Mouse (Mus musculus): ENCODE measurements around the gene Gmppa. TPM values are rescaled to one million over a fixed set of nuclear protein-coding genes. Genes with fewer than 3 reads are reported as not detected.

Gene Gmppa
- total and polyA plus RNA-seq, 2 experiments: 18.3 to 86.4 TPM

- no peak for DNase-seq (ENCODE audit: extremely low read depth, low read depth, low spot score)
- H3K27ac ChIP-seq (replicated peaks; ENCODE audit: insufficient read depth, low read depth, low read length): no peak overlapping the region
- H3K9ac ChIP-seq (ENCODE audit: low read depth, low read length): no peak overlapping the region
- no peak for TF ChIP-seq POLR2A (IDR thresholded peaks at IDR 0.05; ENCODE audit: extremely low read depth, insufficient read depth, low read length)
- TF ChIP-seq CTCF (IDR thresholded peaks at IDR 0.05; ENCODE audit: low read depth, low read length): no peak
- WGBS: 75% methylated on average over 5 of the region's 5 CpGs
- H3K79me2 ChIP-seq (ENCODE audit: control insufficient read depth, insufficient read depth, low read length): no peaks in the 10 kb centered on the region
- no peak overlapping the region for H3K4me3 ChIP-seq (ENCODE audit: insufficient read depth, low read depth, low read length)
- peaks cover 16% of the 10 kb centered on the region; the same call in 1 of the 2 replicates for H3K27me3 ChIP-seq (ENCODE audit: control insufficient read depth, insufficient read depth, low read length)
- no peaks in the 10 kb centered on the region for H3K36me3 ChIP-seq (ENCODE audit: control insufficient read depth, insufficient read depth, low read length)
- peaks cover 3% of the 10 kb centered on the region; the same call in 1 of the 2 replicates for H3K4me1 ChIP-seq (ENCODE audit: control insufficient read depth, insufficient read depth, low read length)
Measured at GRCm38 (mm10) chr1:75451900-75452299, 16.2 kb downstream of the Gmppa start.

- 84% methylated on average over 3 of the region's 3 CpGs for WGBS
- DNase-seq (ENCODE audit: extremely low read depth, low read depth, low spot score): no peak
- Histone ChIP-seq H3K4me1 (ENCODE audit: control insufficient read depth, insufficient read depth, low read length) (no peaks in the 10 kb centered on the region), H3K27me3 (ENCODE audit: control insufficient read depth, insufficient read depth, low read length) (peaks cover 13% of the 10 kb centered on the region; the same call in 1 of the 2 replicates), H3K9ac (ENCODE audit: low read depth, low read length) (no peak overlapping the region), H3K36me3 (ENCODE audit: control insufficient read depth, insufficient read depth, low read length) (no peaks in the 10 kb centered on the region), H3K4me3 (ENCODE audit: insufficient read depth, low read depth, low read length) (no peak overlapping the region), H3K27ac (replicated peaks; ENCODE audit: insufficient read depth, low read depth, low read length) (no peak overlapping the region), H3K79me2 (ENCODE audit: control insufficient read depth, insufficient read depth, low read length) (no peaks in the 10 kb centered on the region)
- TF ChIP-seq POLR2A (IDR thresholded peaks at IDR 0.05; ENCODE audit: extremely low read depth, insufficient read depth, low read length): no peak
- no peak for TF ChIP-seq CTCF (IDR thresholded peaks at IDR 0.05; ENCODE audit: low read depth, low read length)
Measured at GRCm38 (mm10) chr1:75455433-75455832, 19.7 kb downstream of the Gmppa start.

DNA sequence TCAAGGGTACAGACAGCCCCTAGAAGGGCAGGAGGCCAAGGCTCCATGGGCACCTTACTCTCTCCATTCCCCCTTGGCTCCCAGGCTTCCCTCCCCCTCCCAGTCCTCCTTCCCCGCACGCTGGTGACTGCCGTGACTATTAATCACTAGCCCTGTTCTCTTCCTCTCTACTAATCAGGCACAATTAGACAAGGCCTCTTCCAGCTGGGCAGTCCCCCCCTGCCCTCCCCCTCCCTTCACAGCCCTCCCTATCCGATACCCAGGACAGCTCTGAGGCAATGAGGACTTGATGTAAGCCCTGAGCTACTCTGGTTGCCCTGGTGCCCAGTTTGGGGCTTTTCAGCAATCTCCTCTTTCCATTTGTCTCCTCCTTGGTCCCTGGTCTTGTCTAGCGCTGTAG lies 20.2 kb downstream of the Gmppa start:
- DNase-seq (ENCODE audit: extremely low read depth, low read depth, low spot score): no peak
- Histone ChIP-seq H3K9ac (ENCODE audit: low read depth, low read length) (no peak overlapping the region), H3K4me1 (ENCODE audit: control insufficient read depth, insufficient read depth, low read length) (no peaks in the 10 kb centered on the region), H3K36me3 (ENCODE audit: control insufficient read depth, insufficient read depth, low read length) (no peaks in the 10 kb centered on the region), H3K27ac (replicated peaks; ENCODE audit: insufficient read depth, low read depth, low read length) (no peak overlapping the region), H3K27me3 (ENCODE audit: control insufficient read depth, insufficient read depth, low read length) (peaks cover 11% of the 10 kb centered on the region; the same call in 1 of the 2 replicates), H3K4me3 (ENCODE audit: insufficient read depth, low read depth, low read length) (no peak overlapping the region), H3K79me2 (ENCODE audit: control insufficient read depth, insufficient read depth, low read length) (no peaks in the 10 kb centered on the region)
- TF ChIP-seq CTCF (IDR thresholded peaks at IDR 0.05; ENCODE audit: low read depth, low read length) (no peak), POLR2A (IDR thresholded peaks at IDR 0.05; ENCODE audit: extremely low read depth, insufficient read depth, low read length) (no peak)
- WGBS: 68% methylated on average over 5 of the region's 5 CpGs

DNA sequence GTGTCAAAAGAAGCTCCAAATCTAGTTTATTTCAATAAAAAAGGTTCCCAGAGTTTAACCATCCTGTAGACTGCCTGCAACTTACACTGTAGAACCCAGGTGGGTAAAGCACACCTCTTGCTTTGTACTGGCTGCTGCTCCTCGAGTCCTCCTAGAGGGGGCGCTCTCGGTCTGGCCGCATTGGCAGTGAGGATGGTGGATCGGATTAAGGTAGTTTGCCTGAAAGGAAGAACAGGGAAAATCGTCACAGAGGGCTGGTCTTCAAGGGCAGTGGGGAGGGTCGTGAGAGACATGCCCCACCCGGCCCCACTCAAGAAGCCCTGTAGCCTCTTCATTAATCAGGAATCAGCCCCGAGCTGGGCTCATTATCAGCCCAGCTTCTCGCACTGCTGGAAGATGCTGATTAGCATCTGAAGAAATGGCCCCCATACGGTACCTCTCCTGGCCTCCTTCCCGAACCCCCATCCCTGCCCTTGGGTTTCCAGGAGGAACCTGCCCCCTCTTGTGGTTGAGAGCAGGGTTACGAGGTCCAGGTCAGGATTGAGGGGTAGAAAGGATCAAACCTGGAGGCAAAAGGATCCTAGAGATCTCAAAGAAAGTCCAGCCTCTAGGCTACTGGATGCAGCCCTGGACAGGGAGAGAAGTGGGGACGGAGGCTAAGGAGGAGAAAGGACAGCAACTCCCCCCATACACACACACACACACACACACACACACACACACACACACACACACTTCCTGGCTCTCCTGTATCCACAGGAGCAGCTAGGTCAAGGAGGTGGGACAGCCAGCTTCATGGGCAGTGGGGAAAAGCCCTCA lies 21.2 kb downstream of the Gmppa start:
- H3K79me2 ChIP-seq (ENCODE audit: control insufficient read depth, insufficient read depth, low read length): no peaks in the 10 kb centered on the region
- H3K4me1 ChIP-seq (ENCODE audit: control insufficient read depth, insufficient read depth, low read length): no peaks in the 10 kb centered on the region
- no peaks in the 10 kb centered on the region for H3K36me3 ChIP-seq (ENCODE audit: control insufficient read depth, insufficient read depth, low read length)
- TF ChIP-seq POLR2A (IDR thresholded peaks at IDR 0.05; ENCODE audit: extremely low read depth, insufficient read depth, low read length) (no peak), CTCF (IDR thresholded peaks at IDR 0.05; ENCODE audit: low read depth, low read length) (peak; percentile 42)
- no peak overlapping the region for H3K4me3 ChIP-seq (ENCODE audit: insufficient read depth, low read depth, low read length)
- no peak overlapping the region for H3K27ac ChIP-seq (replicated peaks; ENCODE audit: insufficient read depth, low read depth, low read length)
- no peak overlapping the region for H3K9ac ChIP-seq (ENCODE audit: low read depth, low read length)
- peaks cover 9% of the 10 kb centered on the region for H3K27me3 ChIP-seq (ENCODE audit: control insufficient read depth, insufficient read depth, low read length)
- DNase-seq (ENCODE audit: extremely low read depth, low read depth, low spot score): no peak
- 23% methylated on average over 14 of the region's 14 CpGs for WGBS

- no peak overlapping the region for H3K4me3 ChIP-seq (ENCODE audit: insufficient read depth, low read depth, low read length)
- 10% methylated on average over 8 of the region's 10 CpGs for WGBS
- H3K36me3 ChIP-seq (ENCODE audit: control insufficient read depth, insufficient read depth, low read length): no peaks in the 10 kb centered on the region
- no peaks in the 10 kb centered on the region for H3K79me2 ChIP-seq (ENCODE audit: control insufficient read depth, insufficient read depth, low read length)
- no peak for TF ChIP-seq CTCF (IDR thresholded peaks at IDR 0.05; ENCODE audit: low read depth, low read length)
- no peak for TF ChIP-seq POLR2A (IDR thresholded peaks at IDR 0.05; ENCODE audit: extremely low read depth, insufficient read depth, low read length)
- no peak for DNase-seq (ENCODE audit: extremely low read depth, low read depth, low spot score)
- peaks cover 14% of the 10 kb centered on the region for H3K27me3 ChIP-seq (ENCODE audit: control insufficient read depth, insufficient read depth, low read length)
- no peak overlapping the region for H3K27ac ChIP-seq (replicated peaks; ENCODE audit: insufficient read depth, low read depth, low read length)
- H3K4me1 ChIP-seq (ENCODE audit: control insufficient read depth, insufficient read depth, low read length): no peaks in the 10 kb centered on the region
- no peak overlapping the region for H3K9ac ChIP-seq (ENCODE audit: low read depth, low read length)
Measured at GRCm38 (mm10) chr1:75457710-75458024, 21.9 kb downstream of the Gmppa start.
